Mouse (Mus musculus): ENCODE data around the gene Scn5a. TPM values are rescaled to one million over a fixed set of nuclear protein-coding genes. Genes with fewer than 3 reads are reported as not detected.

The Scn5a gene
- polyA plus RNA-seq (2015; fragmentation: Nextera tagmentation; extraction: Ambion mirVana), result 0.31 and 0.46 TPM in 2 replicates

GRCm38 (mm10) chr9:119578636-119579438, at the start of gene Scn5a:
Gene Scn5a (minus strand): TSS chr9:119579016.
- H3K4me3 ChIP-seq (replicated peaks), result peak within 1 kb of the TSS; percentile 48
- ATAC-seq (ENCODE audit: low FRiP score), result peak; percentile 60
- H3K36me3 ChIP-seq, result no peaks in the 10 kb centered on the region
- no peak within 1 kb of the TSS for H3K27ac ChIP-seq (replicated peaks)
- peaks cover 92% of the 10 kb centered on the region for H3K27me3 ChIP-seq (replicated peaks)
- H3K4me1 ChIP-seq, result peaks cover 15% of the 10 kb centered on the region
- WGBS, result 1% methylated on average over 60 of the region's 99 CpGs
- H3K9me3 ChIP-seq (replicated peaks), result no peaks in the 10 kb centered on the region
- peak within 1 kb of the TSS; percentile 97 for H3K4me2 ChIP-seq
- H3K9ac ChIP-seq (replicated peaks), result peak within 1 kb of the TSS; percentile 41

GRCm38 (mm10) chr9:119627227-119627626, 48.4 kb upstream of the Scn5a start:
- Histone ChIP-seq H3K27me3 (replicated peaks) (no peaks in the 10 kb centered on the region), H3K36me3 (no peaks in the 10 kb centered on the region), H3K27ac (replicated peaks) (no peak overlapping the region), H3K4me2 (no peak overlapping the region), H3K9ac (replicated peaks) (no peak overlapping the region), H3K9me3 (replicated peaks) (no peaks in the 10 kb centered on the region), H3K4me1 (peaks cover 13% of the 10 kb centered on the region), H3K4me3 (replicated peaks) (no peak overlapping the region)
- 85% methylated on average over 6 of the region's 6 CpGs for WGBS
- ATAC-seq (ENCODE audit: low FRiP score), result no peak

GRCm38 (mm10) chr9:119624151-119624550, 45.3 kb upstream of the Scn5a start:
- no peak overlapping the region for H3K4me2 ChIP-seq
- 89% methylated on average over 4 of the region's 4 CpGs for WGBS
- ATAC-seq (ENCODE audit: low FRiP score), result no peak
- H3K27ac ChIP-seq (replicated peaks), result no peak overlapping the region
- H3K9me3 ChIP-seq (replicated peaks), result no peaks in the 10 kb centered on the region
- no peaks in the 10 kb centered on the region for H3K27me3 ChIP-seq (replicated peaks)
- H3K36me3 ChIP-seq, result no peaks in the 10 kb centered on the region
- peaks cover 4% of the 10 kb centered on the region for H3K4me1 ChIP-seq
- no peak overlapping the region for H3K9ac ChIP-seq (replicated peaks)
- no peak overlapping the region for H3K4me3 ChIP-seq (replicated peaks)

GRCm38 (mm10) chr9:119614798-119615197, 36.0 kb upstream of the Scn5a start:
- no peak overlapping the region for H3K4me2 ChIP-seq
- no peak for ATAC-seq (ENCODE audit: low FRiP score)
- H3K36me3 ChIP-seq, result no peaks in the 10 kb centered on the region
- WGBS, result 88% methylated on average over 6 of the region's 6 CpGs
- no peak overlapping the region for H3K27ac ChIP-seq (replicated peaks)
- no peaks in the 10 kb centered on the region for H3K4me1 ChIP-seq
- no peak overlapping the region for H3K4me3 ChIP-seq (replicated peaks)
- H3K9me3 ChIP-seq (replicated peaks), result no peaks in the 10 kb centered on the region
- H3K9ac ChIP-seq (replicated peaks), result no peak overlapping the region
- H3K27me3 ChIP-seq (replicated peaks), result no peaks in the 10 kb centered on the region

GRCm38 (mm10) chr9:119610563-119611166, 31.8 kb upstream of the Scn5a start:
- H3K27me3 ChIP-seq (replicated peaks), result no peaks in the 10 kb centered on the region
- H3K4me2 ChIP-seq, result no peak overlapping the region
- no peak for ATAC-seq (ENCODE audit: low FRiP score)
- 92% methylated on average over 7 of the region's 7 CpGs for whole genome bisulfite sequencing
- H3K36me3 ChIP-seq, result no peaks in the 10 kb centered on the region
- H3K9me3 ChIP-seq (replicated peaks), result no peaks in the 10 kb centered on the region
- no peak overlapping the region for H3K27ac ChIP-seq (replicated peaks)
- H3K9ac ChIP-seq (replicated peaks), result no peak overlapping the region
- H3K4me1 ChIP-seq, result no peaks in the 10 kb centered on the region
- H3K4me3 ChIP-seq (replicated peaks), result no peak overlapping the region

GRCm38 (mm10) chr9:119606906-119607305, 28.1 kb upstream of the Scn5a start:
- H3K9ac ChIP-seq (replicated peaks), result no peak overlapping the region
- H3K27me3 ChIP-seq (replicated peaks), result no peaks in the 10 kb centered on the region
- H3K27ac ChIP-seq (replicated peaks), result no peak overlapping the region
- ATAC-seq (ENCODE audit: low FRiP score), result no peak
- H3K9me3 ChIP-seq (replicated peaks), result no peaks in the 10 kb centered on the region
- H3K4me3 ChIP-seq (replicated peaks), result no peak overlapping the region
- WGBS, result 95% methylated on average over 5 of the region's 5 CpGs
- no peak overlapping the region for H3K4me2 ChIP-seq
- H3K36me3 ChIP-seq, result no peaks in the 10 kb centered on the region
- no peaks in the 10 kb centered on the region for H3K4me1 ChIP-seq

GRCm38 (mm10) chr9:119604607-119605006, 25.8 kb upstream of the Scn5a start:
- no peaks in the 10 kb centered on the region for H3K4me1 ChIP-seq
- H3K9ac ChIP-seq (replicated peaks), result no peak overlapping the region
- ATAC-seq (ENCODE audit: low FRiP score), result no peak
- WGBS, result 78% methylated on average over 8 of the region's 8 CpGs
- no peak overlapping the region for H3K4me3 ChIP-seq (replicated peaks)
- no peaks in the 10 kb centered on the region; the same call in 1 of the 2 replicates for H3K9me3 ChIP-seq (replicated peaks)
- no peaks in the 10 kb centered on the region for H3K36me3 ChIP-seq
- H3K27me3 ChIP-seq (replicated peaks), result no peaks in the 10 kb centered on the region
- H3K27ac ChIP-seq (replicated peaks), result no peak overlapping the region
- no peak overlapping the region for H3K4me2 ChIP-seq

GRCm38 (mm10) chr9:119598501-119598900, 19.7 kb upstream of the Scn5a start:
- Histone ChIP-seq H3K4me3 (replicated peaks) (no peak overlapping the region), H3K27ac (replicated peaks) (no peak overlapping the region), H3K4me2 (no peak overlapping the region), H3K27me3 (replicated peaks) (no peaks in the 10 kb centered on the region), H3K4me1 (no peaks in the 10 kb centered on the region), H3K36me3 (no peaks in the 10 kb centered on the region), H3K9ac (replicated peaks) (no peak overlapping the region), H3K9me3 (replicated peaks) (no peaks in the 10 kb centered on the region; the same call in 1 of the 2 replicates)
- WGBS, result 94% methylated on average over 10 of the region's 10 CpGs
- no peak for ATAC-seq (ENCODE audit: low FRiP score)

GRCm38 (mm10) chr9:119597332-119597731, 18.5 kb upstream of the Scn5a start:
- H3K27me3 ChIP-seq (replicated peaks), result no peaks in the 10 kb centered on the region
- no peak overlapping the region for H3K27ac ChIP-seq (replicated peaks)
- no peaks in the 10 kb centered on the region for H3K4me1 ChIP-seq
- no peaks in the 10 kb centered on the region; the same call in 1 of the 2 replicates for H3K9me3 ChIP-seq (replicated peaks)
- no peak for ATAC-seq (ENCODE audit: low FRiP score)
- H3K9ac ChIP-seq (replicated peaks), result no peak overlapping the region
- no peaks in the 10 kb centered on the region for H3K36me3 ChIP-seq
- H3K4me3 ChIP-seq (replicated peaks), result no peak overlapping the region
- 75% methylated on average over 8 of the region's 8 CpGs for WGBS
- no peak overlapping the region for H3K4me2 ChIP-seq

- H3K4me2 ChIP-seq, result no peak overlapping the region
- H3K9ac ChIP-seq (replicated peaks), result no peak overlapping the region
- WGBS, result 89% methylated on average over 8 of the region's 8 CpGs
- ATAC-seq (ENCODE audit: low FRiP score), result no peak
- H3K9me3 ChIP-seq (replicated peaks), result no peaks in the 10 kb centered on the region
- no peak overlapping the region for H3K4me3 ChIP-seq (replicated peaks)
- H3K27me3 ChIP-seq (replicated peaks), result peaks cover 17% of the 10 kb centered on the region
- H3K27ac ChIP-seq (replicated peaks), result no peak overlapping the region
- H3K36me3 ChIP-seq, result no peaks in the 10 kb centered on the region
- H3K4me1 ChIP-seq, result 0 out of 2 replicates have a peak, but pooled peaks cover 3% of the 10 kb centered on the region
Measured at GRCm38 (mm10) chr9:119589592-119589991, 10.8 kb upstream of the Scn5a start.

- Histone ChIP-seq H3K27me3 (replicated peaks) (peaks cover 20% of the 10 kb centered on the region), H3K9me3 (replicated peaks) (no peaks in the 10 kb centered on the region), H3K36me3 (no peaks in the 10 kb centered on the region), H3K4me2 (no peak overlapping the region), H3K4me3 (replicated peaks) (no peak overlapping the region), H3K9ac (replicated peaks) (no peak overlapping the region), H3K4me1 (0 out of 2 replicates have a peak, but pooled peaks cover 3% of the 10 kb centered on the region), H3K27ac (replicated peaks) (no peak overlapping the region)
- no peak for ATAC-seq (ENCODE audit: low FRiP score)
- WGBS, result 43% methylated on average over 26 of the region's 26 CpGs
Measured at GRCm38 (mm10) chr9:119588763-119589449, 10.1 kb upstream of the Scn5a start.

Data from neural tube, embryonic 15.5 days (tissue).